8 mouse cellular contexts compared by ENCODE assay signal in genomic region chr4:105181014-105181658, GRCm38 (mm10). TPM values are rescaled to one million over a fixed set of nuclear protein-coding genes. Genes with fewer than 3 reads are reported as not detected.
DNase-seq lines count a peak whose midpoint lies in the region; ATAC-seq lines count a peak whose summit lies in the region.

No protein-coding gene starts in this region.

- H3K27ac ChIP-seq in hindbrain, embryonic 12.5 days, result peak overlapping the region; percentile 92
- H3K27ac ChIP-seq in midbrain, embryonic 13.5 days, result peak overlapping the region; percentile 93
- H3K27ac ChIP-seq in kidney, embryonic 16.5 days (ENCODE audit: low read length), result no peak overlapping the region

- WGBS in hindbrain, embryonic 12.5 days, result 21% methylated on average over 16 of the region's 16 CpGs
- WGBS in midbrain, embryonic 13.5 days, result 5% methylated on average over 16 of the region's 16 CpGs
- WGBS in kidney, embryonic 16.5 days, result 45% methylated on average over 16 of the region's 16 CpGs

- peak; percentile 90 for DNase-seq in Muller cell, postnatal 12 days (ENCODE audit: inconsistent ontology term)
- peak; percentile 35 for DNase-seq in cerebellum, adult 9-11 months
- DNase-seq in adipocyte (ENCODE audit: low spot score) (no peak), MN1 (ENCODE audit: low spot score) (no peak)

- 0 out of 2 replicates have a peak overlapping the region, but pooled peaks have one; percentile 3 for H3K4me3 ChIP-seq in hindbrain, embryonic 12.5 days
- no peak overlapping the region for H3K4me3 ChIP-seq in midbrain, embryonic 13.5 days (replicated peaks)
- H3K4me3 ChIP-seq in kidney, embryonic 16.5 days (ENCODE audit: low read length), result no peak overlapping the region

- H3K9me3 ChIP-seq in hindbrain, embryonic 12.5 days (replicated peaks), result no peaks in the 10 kb centered on the region
- H3K9me3 ChIP-seq in midbrain, embryonic 13.5 days, result no peaks in the 10 kb centered on the region
- no peaks in the 10 kb centered on the region for H3K9me3 ChIP-seq in kidney, embryonic 16.5 days (ENCODE audit: low read length)

- H3K4me1 ChIP-seq in hindbrain, embryonic 12.5 days, result peaks cover 57% of the 10 kb centered on the region
- H3K4me1 ChIP-seq in midbrain, embryonic 13.5 days (replicated peaks), result peaks cover 50% of the 10 kb centered on the region
- peaks cover 32% of the 10 kb centered on the region for H3K4me1 ChIP-seq in kidney, embryonic 16.5 days (ENCODE audit: insufficient read depth, low read length)

- no peaks in the 10 kb centered on the region for H3K27me3 ChIP-seq in hindbrain, embryonic 12.5 days
- H3K27me3 ChIP-seq in midbrain, embryonic 13.5 days, result no peaks in the 10 kb centered on the region
- H3K27me3 ChIP-seq in kidney, embryonic 16.5 days (ENCODE audit: insufficient read depth, low read length), result no peaks in the 10 kb centered on the region

- H3K36me3 ChIP-seq in hindbrain, embryonic 12.5 days, result no peaks in the 10 kb centered on the region
- no peaks in the 10 kb centered on the region for H3K36me3 ChIP-seq in midbrain, embryonic 13.5 days
- H3K36me3 ChIP-seq in kidney, embryonic 16.5 days (ENCODE audit: insufficient read depth, low read length), result 0 out of 2 replicates have a peak, but pooled peaks cover 4% of the 10 kb centered on the region

- H3K4me2 ChIP-seq in hindbrain, embryonic 12.5 days (replicated peaks), result peak overlapping the region; percentile 40
- H3K4me2 ChIP-seq in midbrain, embryonic 13.5 days (replicated peaks), result peak overlapping the region; percentile 39
- H3K4me2 ChIP-seq in kidney, embryonic 16.5 days (replicated peaks; ENCODE audit: low read depth, low read length), result no peak overlapping the region

- no peak overlapping the region for H3K9ac ChIP-seq in hindbrain, embryonic 12.5 days
- H3K9ac ChIP-seq in midbrain, embryonic 13.5 days (replicated peaks), result no peak overlapping the region; the same call in 1 of the 2 replicates
- H3K9ac ChIP-seq in kidney, embryonic 16.5 days (replicated peaks; ENCODE audit: low read length), result no peak overlapping the region

- peak; percentile 92 for ATAC-seq in hindbrain, embryonic 12.5 days (ENCODE audit: low FRiP score)
- ATAC-seq in midbrain, embryonic 13.5 days, result peak; percentile 90
- ATAC-seq in kidney, embryonic 16.5 days (ENCODE audit: low FRiP score, low TSS enrichment), result no peak
- no peak for ATAC-seq in activated CD4-positive, CD25-positive, alpha-beta regulatory T cell, adult 4 months

RNA-seq across cellular contexts. Expression of gene Plpp3, which starts 24.0 kb away (rescaled TPM):
- polyA plus RNA-seq in hindbrain, embryonic 12.5 days (2016; fragmentation: Nextera tagmentation; extraction: Ambion mirVana), result 91.5 and 91.7 TPM in 2 replicates
- 58.5 TPM in 2 replicates for polyA plus RNA-seq in midbrain, embryonic 13.5 days (2015; fragmentation: Nextera tagmentation; extraction: Ambion mirVana)
- polyA plus RNA-seq in kidney, embryonic 16.5 days (2015; fragmentation: Nextera tagmentation; extraction: Ambion mirVana), result 69.2 and 76.3 TPM in 2 replicates
- polyA plus RNA-seq in activated CD4-positive, CD25-positive, alpha-beta regulatory T cell, adult 4 months (2017; shearing (Covaris generic)), result not detected

Comparison
In these comparisons a context has a peak if more than half of its experiments do, and no peak if none do; other contexts are left out.
1. DNase-seq: peak in Muller cell, postnatal 12 days (single experiment) and cerebellum, adult 9-11 months (single experiment); none in adipocyte (single experiment) and MN1 (single experiment).
2. ATAC-seq: peak in hindbrain, embryonic 12.5 days (single experiment) and midbrain, embryonic 13.5 days (single experiment); none in kidney, embryonic 16.5 days (single experiment) and activated CD4-positive, CD25-positive, alpha-beta regulatory T cell, adult 4 months (single experiment).
3. RNA of gene Plpp3, which starts 24.0 kb away (polyA plus RNA-seq): 91.5 to 91.7 TPM in hindbrain, embryonic 12.5 days, 69.2 to 76.3 TPM in kidney, embryonic 16.5 days and 58.5 TPM in midbrain, embryonic 13.5 days; not detected in activated CD4-positive, CD25-positive, alpha-beta regulatory T cell, adult 4 months; every median in the first group is over 10 times any median in the second.